Comparison of ENCODE assay signal across 22 mouse cellular contexts in genomic region chr10:88968586-88968985, GRCm38 (mm10).
A peak's percentile ranks its signal among the peaks of the same experiment; 100 is the strongest.
DNase-seq lines count a peak whose midpoint lies in the region; TF ChIP-seq lines count a peak whose summit lies in the region.
"Had no signal": no experiment of that assay in that cellular context is flagged by ENCODE, and none has a peak within 500 bp of the region (broad histone marks: within the 10 kb centered on the region; RNA-seq: fewer than 3 reads in every experiment).

No protein-coding gene starts in this region.

- H3K36me3 ChIP-seq in heart, embryonic 10.5 days, result 0 out of 2 replicates have a peak, but pooled peaks cover 3% of the 10 kb centered on the region
- no peaks in the 10 kb centered on the region for H3K36me3 ChIP-seq in E14TG2a.4 (ENCODE audit: insufficient read depth, low read length)
- H3K36me3 ChIP-seq: heart, embryonic 15.5 days; hindbrain, embryonic 12.5 days had no signal

- DNase-seq in heart, adult 8-10 months (ENCODE audit: low spot score), result peak; percentile 20
- no peak for DNase-seq in heart, embryonic 10.5 days (ENCODE audit: low spot score)
- DNase-seq in heart, postnatal 36 days, result peak; percentile 3 to 4
- no peak for DNase-seq in heart, postnatal 25 days (ENCODE audit: low spot score)
- DNase-seq in gonadal fat pad, adult 2 months (ENCODE audit: low read depth), result peak; percentile 94
- DNase-seq in adipocyte (ENCODE audit: low spot score), result no peak
- DNase-seq in kidney, postnatal 36 days, result no peak
- DNase-seq: adrenal gland, adult 8-10 months; adrenal gland, postnatal 36 days; B cell, adult 2 months; cerebellum, adult 18-20 months; cerebellum, adult 9-10 months; cerebellum, postnatal 14 days; forebrain, postnatal 0 days; gastrocnemius, postnatal 25 days; kidney, adult 2 months had no signal

- H3K4me1 ChIP-seq in heart, embryonic 10.5 days, result no peaks in the 10 kb centered on the region
- no peaks in the 10 kb centered on the region for H3K4me1 ChIP-seq in E14TG2a.4 (replicated peaks; ENCODE audit: low read depth, low read length)
- H3K4me1 ChIP-seq: heart, embryonic 12.5 days; heart, embryonic 15.5 days; hindbrain, embryonic 12.5 days; hindbrain, embryonic 15.5 days had no signal

- no peak for TF ChIP-seq CTCF in E14TG2a.4 (conservative IDR thresholded peaks at IDR 0.05; ENCODE audit: low read length)

- H3K4me3 ChIP-seq in heart, embryonic 10.5 days, result no peak overlapping the region
- H3K4me3 ChIP-seq in E14TG2a.4 (replicated peaks; ENCODE audit: low read length), result 0 out of 2 replicates have a peak overlapping the region, but pooled peaks have one; percentile 7
- H3K4me3 ChIP-seq: heart, embryonic 12.5 days; heart, embryonic 15.5 days; hindbrain, embryonic 12.5 days; hindbrain, embryonic 15.5 days had no signal

- intact Hi-C loops in heart, postnatal 36 days (cut with DNase I), result no loop called here
- intact Hi-C loops in heart, postnatal 25 days (cut with DNase I), result no loop called here

- no peaks in the 10 kb centered on the region for H3K27me3 ChIP-seq in heart, embryonic 10.5 days (ENCODE audit: insufficient read depth, poor library complexity, severe bottlenecking)
- H3K27me3 ChIP-seq in E14TG2a.4 (ENCODE audit: insufficient read depth, low read length), result no peaks in the 10 kb centered on the region
- H3K27me3 ChIP-seq: CH12.LX; heart, embryonic 12.5 days; heart, embryonic 15.5 days; hindbrain, embryonic 12.5 days; hindbrain, embryonic 15.5 days had no signal

- WGBS in heart, embryonic 10.5 days, result 87% methylated on average over 5 of the region's 5 CpGs

- H3K9me3 ChIP-seq in heart, embryonic 10.5 days, result no peaks in the 10 kb centered on the region
- H3K9me3 ChIP-seq in E14TG2a.4 (ENCODE audit: low read length), result peaks cover 49% of the 10 kb centered on the region
- H3K9me3 ChIP-seq: heart, embryonic 15.5 days; hindbrain, embryonic 12.5 days; hindbrain, embryonic 15.5 days had no signal

- H3K27ac ChIP-seq in heart, embryonic 10.5 days, result no peak overlapping the region
- H3K27ac ChIP-seq: heart, embryonic 15.5 days; hindbrain, embryonic 12.5 days; hindbrain, embryonic 15.5 days had no signal

Comparison
In these comparisons a context has a peak if more than half of its experiments do, and no peak if none do; other contexts are left out.
1. DNase-seq: peak in heart, adult 8-10 months (single experiment), heart, postnatal 36 days (2 of 2) and gonadal fat pad, adult 2 months (single experiment); none in heart, embryonic 10.5 days (single experiment), heart, postnatal 25 days (single experiment), adipocyte (single experiment) and kidney, postnatal 36 days (0 of 2).